Mouse (Mus musculus): ENCODE data around the gene Nol3.

- TF ChIP-seq POLR2A (IDR thresholded peaks at IDR 0.05; ENCODE audit: control insufficient read depth, low read depth, low read length) (no peak), CTCF (IDR thresholded peaks at IDR 0.05; ENCODE audit: control insufficient read depth, insufficient read depth, insufficient replicate concordance, low read depth, low read length) (no peak)
These were observed 553 bp upstream of the Nol3 start for GRCm38 (mm10) chr8:105275387-105275786.

Data from testis, adult 2 months (tissue).